Mouse (Mus musculus) cerebellum, adult 2 months (tissue): ENCODE measurements around the gene Carns1.

Experiments used
- CTCF ChIP-seq: fragments of 200-500 bp; IDR thresholded peaks from 2 replicates; pipeline ENCODE4 v1.5.1; 2011; ENCODE audit warnings: low read depth, mild to moderate bottlenecking, control low read depth, low read length, moderate library complexity, borderline replicate concordance; ENCODE audit not compliant: insufficient read depth
- POLR2A ChIP-seq: fragments of 200-500 bp; IDR thresholded peaks from 2 replicates; pipeline ENCODE4 v1.6.1; 2011; ENCODE audit warnings: low read length, control low read depth, borderline replicate concordance; ENCODE audit not compliant: insufficient read depth

DNA sequence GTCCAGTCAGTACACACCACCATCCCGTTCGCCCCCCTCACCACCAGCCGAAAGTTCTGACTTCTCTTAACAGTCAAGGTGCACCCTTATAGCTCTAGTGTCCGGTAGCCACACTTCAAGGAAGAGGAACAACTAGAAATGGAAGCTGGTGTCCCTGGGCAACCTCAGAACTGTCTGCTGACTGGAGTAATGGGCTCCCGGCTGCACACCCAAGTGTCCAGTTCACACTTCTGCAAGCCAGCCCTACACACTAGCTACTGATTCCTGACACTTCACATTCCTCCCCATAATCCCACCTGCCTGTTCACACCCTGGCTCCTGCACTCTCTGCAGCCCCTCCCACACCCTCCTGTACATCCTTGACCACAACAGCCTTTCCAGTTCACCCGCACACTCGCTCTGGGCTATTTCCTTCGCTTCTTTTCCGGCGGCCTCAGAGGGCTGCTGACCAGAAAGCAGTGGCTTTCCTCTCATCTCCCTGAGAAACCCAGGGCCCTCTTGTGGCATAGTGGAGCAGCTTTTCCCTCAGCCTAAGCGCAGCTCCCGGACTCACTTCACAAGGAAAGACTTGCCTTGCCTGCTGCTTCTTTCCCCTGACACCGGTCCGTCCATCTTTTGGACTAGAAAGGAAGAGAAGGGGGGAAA is 40.9 kb upstream of the Carns1 start:
- no peak for TF ChIP-seq POLR2A
- TF ChIP-seq CTCF, result peak; percentile 60
